Mouse (Mus musculus) spleen, adult 2 months (tissue): ENCODE measurements around the gene Trpc7.

Experiments used
- CTCF ChIP-seq: fragments of 200-500 bp; IDR thresholded peaks from 2 replicates; pipeline ENCODE4 v1.5.1; 2011; ENCODE audit warnings: mild to moderate bottlenecking, inconsistent platforms; ENCODE audit not compliant: insufficient read depth, insufficient read length, insufficient replicate concordance; ENCODE audit errors: extremely low read depth
- POLR2A ChIP-seq: fragments of 200-500 bp; IDR thresholded peaks from 2 replicates; pipeline ENCODE4 v1.6.1; 2011; ENCODE audit warnings: low read depth, low read length, inconsistent platforms

GRCm38 (mm10) chr13:56762446-56763229, 133.2 kb downstream of the Trpc7 start:
- TF ChIP-seq POLR2A (no peak), CTCF (no peak)
